In the genomic region with DNA sequence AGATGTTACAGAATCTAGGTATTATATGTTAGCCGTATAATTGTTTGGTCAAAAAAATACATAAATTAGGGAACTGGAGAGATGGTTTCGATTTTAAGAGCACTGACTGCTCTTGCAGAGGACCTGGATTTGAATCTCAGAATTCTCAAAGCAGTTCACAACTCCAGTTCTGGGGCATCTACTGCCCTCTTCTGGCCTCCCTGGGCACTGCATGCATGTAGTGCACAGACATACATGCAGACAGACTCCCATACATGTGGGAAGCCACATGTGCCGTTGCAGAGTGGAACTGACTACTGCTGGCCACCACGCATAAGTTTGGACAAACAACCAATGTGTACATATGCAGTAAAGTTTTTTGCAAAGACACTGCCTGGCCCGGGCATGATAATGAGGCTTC, we compare ENCODE assay signal across 10 mouse cellular contexts.
A peak's percentile ranks its signal among the peaks of the same experiment; 100 is the strongest.
DNase-seq lines count a peak whose midpoint lies in the region; ATAC-seq and TF ChIP-seq lines count a peak whose summit lies in the region.
"Had no signal": no experiment of that assay in that cellular context is flagged by ENCODE, and none has a peak within 500 bp of the region (broad histone marks: within the 10 kb centered on the region; RNA-seq: fewer than 3 reads in every experiment).

No protein-coding gene starts in this region.

- no peak overlapping the region for H3K9ac ChIP-seq in hindbrain, postnatal 0 days (replicated peaks; ENCODE audit: low read length)
- H3K9ac ChIP-seq in hindbrain, embryonic 14.5 days = no peak overlapping the region

- WGBS in hindbrain, postnatal 0 days = 79% methylated on average over 5 of the region's 5 CpGs
- WGBS in hindbrain, embryonic 14.5 days = 78% methylated on average over 5 of the region's 5 CpGs
- 97% methylated on average over 5 of the region's 5 CpGs for WGBS in thymus, adult 2 months
- 87% methylated on average over 5 of the region's 5 CpGs for WGBS in bone marrow, adult 2 months
- 92% methylated on average over 5 of the region's 5 CpGs for WGBS in embryonic facial prominence, embryonic 10.5 days

- DNase-seq in hindbrain, postnatal 0 days (ENCODE audit: low spot score) = no peak
- DNase-seq in hindbrain, embryonic 14.5 days (ENCODE audit: low spot score) = no peak
- peak; percentile 18 for DNase-seq in thymus, adult 2 months
- no peak for DNase-seq in thymus, postnatal 0 days (ENCODE audit: low spot score)
- no peak for DNase-seq in embryonic facial prominence, embryonic 10.5 days (ENCODE audit: low spot score)
- DNase-seq in urinary bladder, adult 18-20 months (ENCODE audit: low spot score in 2 of 2) = no peak
- DNase-seq: adrenal gland, postnatal 25 days; lung, adult 2 months had no signal

- H3K9me3 ChIP-seq in hindbrain, postnatal 0 days (ENCODE audit: low read length) = no peaks in the 10 kb centered on the region
- H3K9me3 ChIP-seq in hindbrain, embryonic 14.5 days (ENCODE audit: control insufficient read depth, low read length) = 0 out of 2 replicates have a peak, but pooled peaks cover 5% of the 10 kb centered on the region
- H3K9me3 ChIP-seq in embryonic facial prominence, embryonic 10.5 days = peaks cover 3% of the 10 kb centered on the region; the same call in 1 of the 2 replicates

- H3K27ac ChIP-seq in hindbrain, postnatal 0 days = no peak overlapping the region
- no peak overlapping the region for H3K27ac ChIP-seq in hindbrain, embryonic 14.5 days
- no peak overlapping the region for H3K27ac ChIP-seq in thymus, adult 2 months (ENCODE audit: control insufficient read depth, insufficient read depth, low read length)
- no peak overlapping the region for H3K27ac ChIP-seq in bone marrow, adult 2 months (ENCODE audit: control insufficient read depth, insufficient read depth, low read depth, low read length, poor library complexity)
- no peak overlapping the region for H3K27ac ChIP-seq in embryonic facial prominence, embryonic 10.5 days (replicated peaks)
- H3K27ac ChIP-seq: hindbrain, embryonic 10.5 days had no signal

- H3K4me2 ChIP-seq in hindbrain, postnatal 0 days (ENCODE audit: low read depth, low read length) = no peak overlapping the region
- no peak overlapping the region for H3K4me2 ChIP-seq in hindbrain, embryonic 14.5 days (replicated peaks)

- peak; percentile 32 for TF ChIP-seq CTCF in hindbrain, postnatal 0 days (IDR thresholded peaks at IDR 0.05; ENCODE audit: low read depth)
- TF ChIP-seq CTCF in thymus, adult 2 months (IDR thresholded peaks at IDR 0.05; ENCODE audit: borderline replicate concordance, control insufficient read depth, extremely low read depth, insufficient read depth, low read length, poor library complexity) = no peak
- TF ChIP-seq CTCF in bone marrow, adult 2 months (IDR thresholded peaks at IDR 0.05; ENCODE audit: control insufficient read depth, insufficient read depth, low read length) = peak; percentile 29; the same call in 1 of the 2 replicates

- no peaks in the 10 kb centered on the region for H3K27me3 ChIP-seq in hindbrain, postnatal 0 days (ENCODE audit: insufficient read depth, low read length)
- H3K27me3 ChIP-seq in hindbrain, embryonic 14.5 days (ENCODE audit: control insufficient read depth, insufficient read depth, low read length) = no peaks in the 10 kb centered on the region
- H3K27me3 ChIP-seq in thymus, adult 2 months (ENCODE audit: control insufficient read depth, insufficient read depth, low read length) = no peaks in the 10 kb centered on the region
- no peaks in the 10 kb centered on the region for H3K27me3 ChIP-seq in embryonic facial prominence, embryonic 10.5 days (replicated peaks; ENCODE audit: low read depth, poor library complexity, severe bottlenecking)

- no peak for TF ChIP-seq POLR2A in thymus, adult 2 months (IDR thresholded peaks at IDR 0.05; ENCODE audit: control insufficient read depth, extremely low read depth, insufficient read depth, low read length, poor library complexity)
- TF ChIP-seq POLR2A in bone marrow, adult 2 months (IDR thresholded peaks at IDR 0.05; ENCODE audit: borderline replicate concordance, control insufficient read depth, low read depth, low read length) = no peak

- no peaks in the 10 kb centered on the region for H3K36me3 ChIP-seq in hindbrain, postnatal 0 days (ENCODE audit: insufficient read depth, low read length)
- no peaks in the 10 kb centered on the region for H3K36me3 ChIP-seq in hindbrain, embryonic 14.5 days (replicated peaks; ENCODE audit: control insufficient read depth, insufficient read depth)
- no peaks in the 10 kb centered on the region for H3K36me3 ChIP-seq in thymus, adult 2 months (ENCODE audit: control insufficient read depth, insufficient read depth, low read length)
- H3K36me3 ChIP-seq in embryonic facial prominence, embryonic 10.5 days (replicated peaks) = no peaks in the 10 kb centered on the region
- H3K36me3 ChIP-seq: hindbrain, embryonic 10.5 days had no signal

- H3K4me3 ChIP-seq in hindbrain, postnatal 0 days (ENCODE audit: low read length) = no peak overlapping the region
- no peak overlapping the region for H3K4me3 ChIP-seq in hindbrain, embryonic 14.5 days (replicated peaks; ENCODE audit: low read length)
- H3K4me3 ChIP-seq in thymus, adult 2 months (ENCODE audit: control insufficient read depth, insufficient read depth, low read length) = no peak overlapping the region
- H3K4me3 ChIP-seq in bone marrow, adult 2 months (replicated peaks; ENCODE audit: control insufficient read depth, low read depth, low read length) = no peak overlapping the region
- H3K4me3 ChIP-seq in embryonic facial prominence, embryonic 10.5 days = no peak overlapping the region
- H3K4me3 ChIP-seq: hindbrain, embryonic 10.5 days had no signal

- ATAC-seq in hindbrain, postnatal 0 days = no peak
- ATAC-seq in hindbrain, embryonic 14.5 days (ENCODE audit: low FRiP score) = no peak

- no peaks in the 10 kb centered on the region for H3K4me1 ChIP-seq in hindbrain, postnatal 0 days (ENCODE audit: insufficient read depth, low read length)
- no peaks in the 10 kb centered on the region for H3K4me1 ChIP-seq in hindbrain, embryonic 14.5 days (replicated peaks; ENCODE audit: control insufficient read depth, insufficient read depth, low read length)
- H3K4me1 ChIP-seq in thymus, adult 2 months (replicated peaks; ENCODE audit: control insufficient read depth, insufficient read depth, low read length) = no peaks in the 10 kb centered on the region
- no peaks in the 10 kb centered on the region for H3K4me1 ChIP-seq in bone marrow, adult 2 months (ENCODE audit: control insufficient read depth, insufficient read depth, low read length)
- H3K4me1 ChIP-seq in embryonic facial prominence, embryonic 10.5 days = no peaks in the 10 kb centered on the region
- H3K4me1 ChIP-seq: hindbrain, embryonic 10.5 days had no signal
